Mouse (Mus musculus): Measurements from ENCODE around the gene Ube2t.

Gene Ube2t

DNA sequence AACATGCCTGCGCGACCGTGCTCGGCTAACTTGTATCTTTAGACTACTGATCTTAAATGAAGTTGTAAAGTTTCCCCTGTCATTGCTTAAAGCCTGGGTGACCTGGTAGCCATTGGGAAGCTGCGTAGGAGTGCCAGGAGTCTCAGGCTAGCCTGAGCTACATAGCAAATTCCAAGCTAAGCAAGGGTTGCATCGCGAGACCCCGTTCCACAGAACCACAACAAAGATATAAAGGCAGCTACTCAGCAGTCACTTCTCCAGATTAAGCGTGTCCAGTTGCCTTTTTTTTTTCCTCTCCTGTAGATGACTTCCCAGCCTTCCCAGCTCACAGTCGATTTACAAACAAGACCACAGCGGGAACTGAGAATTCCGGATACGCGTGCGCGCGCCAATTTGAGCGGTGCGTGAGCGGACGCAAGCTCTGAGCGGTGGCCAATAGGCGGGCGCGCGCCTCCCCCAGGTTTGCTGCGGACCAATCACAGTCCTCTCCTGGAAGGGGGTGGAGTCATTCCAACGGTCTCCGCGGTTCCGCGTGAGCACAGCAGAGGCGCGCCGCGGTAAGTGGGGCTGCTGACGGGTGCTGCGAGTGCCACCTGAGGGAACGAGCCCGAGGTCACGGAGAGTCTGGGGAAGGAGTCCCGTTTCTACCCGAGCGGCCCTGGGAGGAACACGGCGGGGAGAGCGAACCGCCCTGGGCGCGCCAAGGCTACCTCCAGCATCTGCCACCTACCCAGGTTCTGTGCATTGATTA, at the start of gene Ube2t:
Gene Ube2t (plus strand): TSS at position 513 of the 751 bp plus-strand sequence.
- DNase-seq (ENCODE audit: low spot score in 2 of 2), result peak; percentile 95 to 96

DNA sequence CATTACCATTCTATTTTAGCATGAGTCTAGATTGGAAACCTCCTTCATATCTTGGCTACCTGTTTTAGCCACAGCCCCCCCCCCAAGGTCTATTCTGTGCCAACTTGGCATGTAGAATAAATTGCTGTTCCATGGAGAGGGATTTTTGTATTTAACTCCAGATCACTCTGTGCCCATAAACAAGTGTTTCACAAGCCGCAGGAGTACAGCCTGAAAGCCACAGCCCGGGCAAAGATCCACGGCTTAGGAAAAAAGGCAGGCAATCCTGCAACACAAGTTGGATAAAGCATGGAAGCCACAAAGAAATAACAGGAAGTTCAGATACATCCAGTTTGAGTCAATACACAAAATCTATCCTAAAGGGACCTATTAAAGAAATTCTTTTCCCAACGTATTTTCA, 48.8 kb upstream of the Ube2t start:
- no peak for DNase-seq (ENCODE audit: low spot score in 2 of 2)

DNA sequence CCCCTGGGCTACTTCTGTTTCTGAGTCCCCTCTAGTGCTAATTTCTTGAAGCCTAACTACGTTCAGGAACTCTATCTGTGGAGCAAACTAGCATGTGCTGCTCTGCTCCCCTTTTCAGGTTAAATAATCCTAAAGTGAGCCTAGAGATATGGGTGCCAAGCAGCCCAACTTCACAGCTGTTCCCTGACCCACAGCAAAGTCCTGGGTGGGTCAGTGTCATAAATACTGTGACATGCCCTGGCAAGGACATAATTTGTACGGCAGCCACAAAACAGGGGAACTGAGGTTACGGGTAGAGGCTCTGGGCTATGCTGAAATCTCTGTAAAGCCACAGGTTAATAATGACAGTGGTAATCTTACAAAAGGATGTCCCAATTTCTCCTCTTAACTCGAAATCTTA, 46.9 kb upstream of the Ube2t start:
- no peak for DNase-seq (ENCODE audit: low spot score in 2 of 2)

DNA sequence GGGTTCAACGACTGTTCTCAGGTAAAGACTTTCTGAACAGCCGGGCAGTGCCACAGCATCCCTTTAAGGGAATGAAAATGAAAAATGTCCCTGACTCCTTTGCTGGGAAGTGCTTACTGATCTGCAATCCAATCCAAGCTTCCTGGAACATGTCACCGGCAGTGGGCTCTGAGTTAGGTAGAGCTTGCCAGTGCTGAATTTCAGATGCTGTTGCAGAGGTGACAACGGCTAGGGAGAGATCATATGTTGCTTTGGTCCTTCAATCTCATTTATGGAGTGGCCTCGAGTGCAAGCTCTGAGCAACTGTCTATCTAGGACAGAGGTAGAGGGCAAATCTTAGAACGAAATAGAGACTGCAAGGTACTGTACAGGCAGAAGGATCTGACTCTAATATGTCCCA, 43.4 kb upstream of the Ube2t start:
- DNase-seq (ENCODE audit: low spot score in 2 of 2), result peak in 1 of 2 experiments; percentile 16

DNA sequence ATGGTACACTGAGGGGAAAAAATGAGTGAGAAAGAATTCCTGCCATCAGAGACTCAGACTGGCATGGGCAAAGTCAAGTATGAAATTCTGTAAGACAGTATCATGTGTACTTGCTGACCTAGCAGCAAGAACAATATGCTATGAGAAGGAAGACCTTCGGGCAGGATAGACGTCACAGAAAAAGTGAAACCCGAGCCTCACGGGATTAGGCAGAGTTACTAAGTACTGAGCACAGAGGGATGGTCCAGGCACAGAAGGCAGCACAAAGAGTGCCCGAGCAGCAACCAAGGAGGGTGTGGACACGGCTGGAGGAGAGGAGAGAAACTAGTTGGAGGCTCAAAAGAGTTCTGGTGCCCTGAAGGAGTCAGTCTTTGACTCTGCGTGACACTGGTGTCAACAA, 29.9 kb upstream of the Ube2t start:
- DNase-seq (ENCODE audit: low spot score in 2 of 2), result no peak

DNA sequence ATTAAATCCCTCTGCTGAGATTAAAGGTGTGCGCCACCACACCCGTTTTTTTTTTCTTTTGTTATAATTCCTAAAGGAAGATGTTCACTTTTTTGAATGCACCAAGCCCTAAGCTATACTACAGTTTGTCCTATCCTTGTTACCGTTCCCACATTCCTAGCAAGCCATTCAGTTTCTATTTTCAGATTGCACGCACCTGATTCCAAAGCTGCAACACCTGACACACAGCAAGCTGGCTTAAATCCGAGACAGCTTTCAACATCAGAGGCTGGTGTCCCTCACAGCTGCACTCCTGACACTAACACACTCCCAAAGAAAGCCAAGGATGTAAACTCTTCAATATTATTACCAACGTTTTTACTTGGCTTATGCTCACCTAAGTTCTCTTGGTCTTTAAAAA, 26.0 kb upstream of the Ube2t start:
- no peak for DNase-seq (ENCODE audit: low spot score in 2 of 2)

DNA sequence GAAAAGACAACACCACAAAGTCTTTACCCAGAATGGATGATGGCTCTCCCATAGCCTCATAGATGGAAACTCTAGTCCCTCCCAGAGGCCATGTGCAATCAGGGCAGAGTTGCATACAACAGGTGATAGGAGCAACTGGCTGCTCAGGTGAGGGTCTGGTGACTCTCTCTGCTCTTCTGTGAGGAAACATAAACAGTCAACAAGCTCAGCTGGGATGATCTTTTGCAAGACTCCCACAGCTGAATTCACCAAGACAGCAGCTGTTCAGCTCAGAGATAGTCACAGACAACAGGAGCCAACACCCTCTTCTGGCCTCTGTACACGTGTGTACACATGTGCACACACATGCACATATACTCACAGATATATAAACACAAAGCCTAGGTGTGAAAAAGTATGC, 24.1 kb upstream of the Ube2t start:
- DNase-seq (ENCODE audit: low spot score in 2 of 2), result no peak

DNA sequence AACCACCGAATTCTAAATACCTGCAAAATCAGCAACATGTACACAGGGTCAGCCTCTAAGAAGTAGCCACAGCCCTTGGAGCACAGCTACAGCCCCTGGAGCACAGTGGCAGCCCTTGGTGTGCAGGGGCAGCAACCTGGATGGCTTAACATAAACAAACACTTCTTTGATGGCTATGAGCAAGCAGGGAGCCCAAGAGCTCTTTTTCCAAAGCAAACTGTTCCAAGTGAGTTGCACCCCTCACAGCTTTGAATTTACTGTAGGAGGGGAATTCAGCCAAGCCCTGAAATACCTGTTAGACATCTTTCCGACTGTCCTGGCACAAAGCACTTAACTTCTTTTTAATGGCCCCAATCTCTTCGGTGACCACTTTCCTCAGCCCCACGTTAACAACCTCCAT, 21.5 kb upstream of the Ube2t start:
- no peak for DNase-seq (ENCODE audit: low spot score in 2 of 2)

DNA sequence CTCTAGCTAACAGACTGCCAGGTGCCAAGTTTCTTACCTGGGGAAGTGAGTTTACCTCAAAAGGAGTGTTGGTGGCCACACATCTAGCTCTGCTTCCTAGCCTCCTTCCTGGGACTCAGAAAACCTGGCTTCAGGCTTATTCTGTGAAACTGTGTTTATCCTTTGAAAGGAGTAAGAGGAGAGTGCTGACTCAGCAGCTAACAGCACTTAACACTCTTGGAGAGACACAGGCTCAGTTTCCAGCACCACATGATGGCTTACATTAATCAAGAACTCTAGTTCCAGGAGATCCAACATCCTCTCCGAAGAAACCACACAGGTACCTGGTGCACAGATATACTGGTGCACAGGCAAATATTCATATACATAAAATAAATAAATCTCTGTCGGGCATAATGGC, 19.5 kb upstream of the Ube2t start:
- no peak for DNase-seq (ENCODE audit: low spot score in 2 of 2)

DNA sequence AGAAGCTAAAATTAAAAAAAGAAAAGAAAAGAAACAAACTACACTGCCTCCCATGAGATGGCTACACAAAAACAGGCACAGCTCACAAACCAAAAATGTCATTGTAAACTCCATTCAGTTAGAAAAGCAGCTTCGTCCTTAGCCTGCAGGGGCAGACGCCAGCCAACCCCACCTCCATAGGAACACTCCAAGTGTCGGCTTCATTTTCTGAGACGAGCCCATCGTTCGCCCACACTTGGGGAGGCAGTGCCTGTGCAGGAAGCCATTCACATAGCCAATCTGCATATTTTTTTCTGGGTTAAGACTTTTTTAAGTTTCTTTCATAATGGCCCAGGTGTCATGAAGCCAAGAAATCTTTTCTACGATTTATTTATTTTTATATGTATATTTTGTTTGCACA, 14.8 kb upstream of the Ube2t start:
- DNase-seq (ENCODE audit: low spot score in 2 of 2), result no peak

DNA sequence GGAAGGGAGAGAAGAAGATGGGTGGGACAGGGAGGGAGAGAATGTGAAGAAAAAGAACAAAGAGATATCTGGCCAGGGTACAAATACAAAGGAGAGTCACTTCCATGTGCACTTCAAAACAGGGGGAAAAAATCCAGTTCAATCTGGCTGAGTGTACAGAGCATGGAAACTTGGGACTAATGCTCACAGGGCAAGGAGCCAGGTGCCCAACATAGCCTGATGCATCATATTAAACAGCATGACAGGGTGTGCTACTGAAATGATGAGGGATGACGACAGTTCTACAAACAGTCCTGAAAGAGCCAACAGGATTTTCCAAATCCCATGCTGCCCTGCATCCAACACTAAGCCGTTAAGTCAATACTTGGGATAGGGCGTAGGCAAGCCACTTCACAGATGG, 12.4 kb upstream of the Ube2t start:
- DNase-seq (ENCODE audit: low spot score in 2 of 2), result no peak

DNA sequence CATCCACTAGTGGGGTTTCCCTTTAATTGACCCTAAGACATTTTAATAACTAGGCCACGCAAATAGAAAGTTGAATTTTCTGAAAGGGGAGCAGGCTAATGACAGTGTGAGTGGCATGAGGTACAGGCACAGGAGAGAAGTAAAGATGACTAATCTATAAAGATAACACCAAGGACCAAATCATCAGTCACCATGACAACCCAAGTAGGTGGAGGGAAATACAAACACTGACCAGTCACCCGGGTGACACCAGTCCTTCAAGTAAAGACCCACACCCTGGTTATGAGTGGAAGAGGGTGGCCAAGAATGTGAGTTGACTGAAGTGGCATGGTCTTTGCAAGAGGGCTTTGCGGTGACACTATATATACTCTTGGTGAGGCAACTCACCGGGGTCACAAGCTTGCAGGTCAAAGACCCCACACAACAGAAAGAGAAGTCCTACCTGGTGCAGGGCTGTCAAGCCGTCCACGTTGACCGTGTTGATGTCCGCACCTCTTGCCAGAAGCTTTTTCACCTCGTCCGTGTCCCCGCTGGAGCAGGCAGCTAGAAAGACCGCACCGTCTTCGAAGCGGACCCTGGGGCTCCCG, 7.2 kb upstream of the Ube2t start:
- DNase-seq (ENCODE audit: low spot score in 2 of 2), result no peak

DNA sequence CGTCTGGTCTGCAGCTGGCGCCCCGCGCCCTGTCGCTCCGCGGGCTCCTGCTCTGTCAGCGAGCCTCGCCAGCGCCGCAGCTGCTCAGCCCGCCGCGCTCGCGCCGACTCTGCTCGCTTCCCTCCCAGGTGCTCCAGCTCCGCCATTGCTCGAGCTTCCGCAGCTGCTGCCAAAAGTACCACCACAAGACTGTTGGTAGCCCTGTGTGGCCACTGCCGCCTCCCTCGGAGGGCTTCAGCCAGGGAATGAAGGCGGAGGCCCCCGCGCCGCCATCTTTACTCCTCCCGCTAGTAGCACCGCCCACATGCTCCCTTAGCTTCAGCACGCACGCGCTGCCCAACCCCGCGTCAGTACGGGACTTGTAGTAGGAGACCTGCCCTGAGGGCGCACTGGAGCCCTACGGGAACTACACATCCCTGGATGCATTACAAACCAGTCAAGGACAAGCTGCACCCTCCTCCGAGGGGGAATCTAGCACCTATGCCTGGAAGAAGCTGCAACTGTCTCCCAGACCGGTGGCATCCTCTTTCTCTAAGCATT, 6.7 kb upstream of the Ube2t start, which contains the start of gene Ppp1r12b:
Gene Ppp1r12b (minus strand): TSS at position 306 of the 540 bp plus-strand sequence.
- DNase-seq (ENCODE audit: low spot score in 2 of 2), result peak; percentile 97 to 98

DNA sequence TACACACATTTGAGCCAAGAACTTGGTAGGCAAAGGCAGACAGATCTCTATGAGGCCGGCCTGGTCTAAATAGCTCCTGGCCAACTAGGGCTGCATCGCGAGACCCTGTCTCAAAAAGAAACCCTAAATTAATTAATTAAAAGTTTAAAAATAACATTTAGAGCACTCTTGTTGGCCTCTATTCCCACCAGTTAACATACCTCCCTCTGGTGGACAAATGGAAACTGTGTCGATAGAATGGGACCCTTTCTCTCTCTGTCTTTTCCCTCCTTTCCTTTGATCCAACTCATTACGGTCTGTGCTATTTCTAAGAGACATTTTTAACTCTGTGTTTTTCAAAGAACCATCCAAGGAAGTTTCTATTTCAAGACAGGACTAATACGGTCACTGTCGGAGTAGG, 1.7 kb upstream of the Ube2t start:
- no peak for DNase-seq (ENCODE audit: low spot score in 2 of 2)

DNA sequence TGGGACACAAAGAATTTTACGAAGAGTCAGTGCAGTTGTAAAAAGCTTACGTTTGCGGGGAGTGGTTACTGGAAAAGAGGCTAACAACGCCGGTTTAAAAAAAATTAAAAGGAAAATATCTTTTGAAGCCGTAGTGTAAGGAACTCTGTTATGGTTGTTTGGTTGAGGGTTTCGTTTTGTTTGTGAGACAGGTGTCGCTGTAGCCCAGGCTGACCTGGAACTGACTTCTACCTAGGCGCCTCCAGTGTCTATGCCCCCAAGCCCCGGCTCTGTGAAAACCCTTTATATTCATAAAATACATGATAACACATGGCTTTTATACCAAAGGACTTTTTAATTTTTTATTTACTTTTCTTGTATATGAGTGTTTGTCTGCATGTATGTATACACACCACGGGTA, 456 bp downstream of the Ube2t start:
- DNase-seq (ENCODE audit: low spot score in 2 of 2), result no peak

DNA sequence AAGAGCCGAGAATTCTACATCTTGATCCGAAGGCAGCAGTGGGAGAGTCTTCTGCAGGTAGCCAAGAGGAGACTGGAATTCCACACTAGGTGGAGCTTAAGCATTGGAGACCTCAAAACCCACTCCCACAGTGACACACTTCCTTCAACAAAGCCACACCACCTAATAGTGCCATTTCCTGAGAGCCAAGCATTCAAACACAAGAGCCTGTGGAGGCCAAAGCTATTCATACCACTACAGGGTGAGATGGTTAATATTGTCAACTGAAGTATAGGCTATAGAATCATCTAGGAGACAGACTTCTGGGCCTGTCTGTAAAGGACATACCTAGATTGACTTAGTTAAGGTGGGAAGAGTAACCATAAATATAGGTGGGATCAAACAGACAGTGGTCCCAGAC, 3.1 kb downstream of the Ube2t start:
- DNase-seq (ENCODE audit: low spot score in 2 of 2), result no peak

DNA sequence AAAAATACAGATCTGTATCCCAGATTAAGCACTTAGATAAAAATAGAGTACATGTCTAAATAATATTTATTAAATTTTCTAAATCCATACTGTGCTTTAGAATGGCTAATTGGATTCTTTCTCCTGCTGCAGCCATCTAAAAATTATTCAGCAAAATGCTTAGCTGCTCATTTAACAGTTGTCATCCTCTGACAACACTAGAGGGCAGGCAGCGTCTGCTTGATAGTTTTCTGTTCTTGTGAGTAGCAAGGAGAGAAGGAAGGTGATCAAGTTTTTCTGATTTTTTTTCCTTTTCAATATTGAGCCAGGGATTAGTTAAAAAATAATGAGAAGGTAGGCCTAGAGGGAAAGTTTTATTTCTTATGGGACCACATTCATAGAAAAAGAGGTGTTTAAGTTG, 10.6 kb downstream of the Ube2t start:
- peak; percentile 46 to 53 for DNase-seq (ENCODE audit: low spot score in 2 of 2)

DNA sequence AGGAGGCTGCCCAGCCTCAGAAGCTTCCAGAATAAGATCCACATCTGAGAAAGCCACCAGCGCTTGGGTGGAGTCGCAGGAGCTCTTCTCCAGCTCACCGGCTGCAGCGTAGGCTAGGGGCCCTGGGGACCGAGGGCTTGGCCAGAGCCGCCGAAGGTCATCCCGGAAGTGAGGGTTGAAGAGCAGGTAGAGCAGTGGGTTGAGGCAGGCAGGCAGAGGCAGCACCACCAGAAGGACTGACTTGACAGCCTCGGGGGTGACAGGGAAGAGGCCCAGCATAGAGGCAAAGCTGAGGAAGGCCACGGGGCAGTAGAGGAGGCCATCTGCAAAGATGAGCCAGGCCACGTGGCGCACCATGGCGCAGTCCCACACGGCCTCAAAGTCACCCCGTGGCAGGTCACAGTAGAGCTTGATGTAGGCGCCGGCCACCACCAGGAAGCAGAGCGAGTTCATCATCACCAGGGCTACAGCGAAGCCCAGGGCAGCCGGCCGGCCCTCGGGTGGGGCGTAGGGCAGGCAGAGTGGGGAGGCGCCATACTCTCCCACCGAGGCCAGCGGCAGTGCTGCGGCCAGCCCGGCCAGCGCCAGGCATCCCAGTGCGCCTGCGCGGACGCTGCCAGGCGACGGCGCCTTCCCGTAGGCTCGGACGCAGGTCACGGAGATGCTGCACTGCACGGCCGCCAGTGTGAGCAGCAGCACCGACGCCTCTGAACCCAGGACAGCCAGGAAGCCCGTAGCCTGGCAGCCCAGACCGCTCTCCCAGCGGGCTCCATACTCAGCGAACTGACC, 25.0 kb downstream of the Ube2t start:
- DNase-seq (ENCODE audit: low spot score in 2 of 2), result peak; percentile 58 to 61

DNA sequence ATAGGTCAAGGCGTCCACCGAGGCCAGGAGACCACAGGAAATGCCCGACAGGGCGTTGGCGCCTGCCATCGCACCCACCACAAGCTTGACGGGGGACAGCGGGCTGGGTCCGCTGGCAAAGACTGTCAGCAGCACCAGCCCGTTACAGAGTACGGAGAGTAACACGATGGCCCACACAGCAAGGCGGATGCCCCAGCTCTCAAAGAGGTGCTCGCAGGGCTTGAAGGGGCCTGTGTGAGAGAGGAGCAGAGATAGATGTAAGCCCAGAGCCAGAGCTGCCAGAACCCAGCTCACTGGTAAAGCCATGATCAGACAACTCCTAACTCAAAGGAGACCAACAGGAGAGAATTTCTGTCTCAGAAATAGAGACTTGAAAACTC, 25.6 kb downstream of the Ube2t start:
- peak in 1 of 2 experiments; percentile 25 for DNase-seq (ENCODE audit: low spot score in 2 of 2)

DNA sequence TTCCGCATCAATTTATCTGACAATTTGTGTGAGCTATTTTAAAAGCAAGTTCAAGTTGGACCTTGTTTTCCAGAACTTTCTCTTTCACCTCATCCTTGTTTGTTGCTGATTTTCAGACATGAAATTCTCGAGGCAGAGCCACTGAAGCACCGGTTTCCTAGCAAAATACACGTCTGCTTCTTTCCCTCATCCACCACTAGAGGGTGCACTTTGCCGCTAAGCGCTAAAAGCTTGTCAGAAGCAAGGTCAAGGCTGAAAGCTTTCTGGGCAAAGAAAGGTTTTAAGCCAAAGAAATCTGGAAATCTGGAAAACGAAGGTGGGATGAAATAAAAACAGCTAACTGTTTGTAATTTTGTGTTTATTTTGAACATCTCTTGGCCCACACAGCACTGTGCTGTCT, 27.0 kb downstream of the Ube2t start:
- DNase-seq (ENCODE audit: low spot score in 2 of 2), result peak; percentile 87 to 89

DNA sequence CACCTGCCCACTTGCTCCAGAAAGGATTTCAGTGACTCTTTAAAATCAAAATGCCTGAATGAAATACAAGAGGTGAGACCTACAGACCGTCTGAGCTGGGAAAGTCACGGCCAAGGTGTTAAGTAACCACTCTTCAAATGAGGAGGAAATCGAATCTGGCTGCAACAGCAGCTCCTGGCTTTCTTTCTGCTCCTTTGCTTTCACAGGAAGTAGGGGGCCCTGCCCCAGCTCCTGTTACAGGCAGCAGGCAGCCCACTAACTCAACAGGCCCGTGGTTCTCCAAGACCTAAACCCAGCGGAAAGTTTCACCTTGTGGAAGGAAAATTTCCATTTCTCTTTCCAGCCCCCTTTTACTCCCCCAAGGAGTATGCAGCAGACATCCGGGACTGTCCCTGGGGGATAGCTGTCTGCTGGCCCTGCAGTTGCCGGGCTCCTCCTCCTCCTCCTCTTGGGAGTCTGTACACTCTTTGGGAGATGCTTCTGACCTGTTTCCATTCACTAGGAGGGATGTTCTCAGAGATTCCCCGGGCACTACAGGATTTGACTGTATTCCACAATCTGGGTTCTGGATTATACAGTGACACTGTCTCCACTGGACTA, 29.8 kb downstream of the Ube2t start:
- no peak for DNase-seq (ENCODE audit: low spot score in 2 of 2)

DNA sequence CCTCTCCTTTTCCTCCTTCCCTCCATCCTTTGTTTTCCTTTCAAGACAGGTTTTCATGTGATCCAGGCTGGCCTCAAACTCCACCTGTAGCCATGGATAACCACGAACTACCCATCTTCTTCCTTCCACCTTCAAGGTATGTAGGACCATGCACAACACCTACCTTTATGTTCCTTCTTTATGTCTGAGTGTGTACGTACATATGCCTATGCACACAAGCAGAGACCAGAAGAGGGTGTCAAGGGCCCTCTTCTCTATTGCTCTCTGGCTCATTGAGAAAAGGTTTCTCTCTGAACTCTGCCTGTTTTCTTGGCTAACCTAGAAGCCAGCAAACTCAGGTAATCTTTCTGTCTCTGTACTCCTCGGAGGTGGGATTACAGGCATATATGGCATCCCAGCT, 32.4 kb downstream of the Ube2t start:
- no peak for DNase-seq (ENCODE audit: low spot score in 2 of 2)

Data from right cerebral cortex, adult 2 months (tissue).